Mouse (Mus musculus) neural tube, embryonic 12.5 days (tissue): ENCODE results near the gene Arl15. TPM values are rescaled to one million over a fixed set of nuclear protein-coding genes. Genes with fewer than 3 reads are reported as not detected.

Source experiments
- ATAC-seq: fragments of 200-750 bp; cut with Nextera tagmentation; 2 replicates; pipeline ENCODE4 v1.8.0; 2017; ENCODE audit warnings: low read depth, mild to moderate bottlenecking, moderate TSS enrichment, moderate library complexity; ENCODE audit not compliant: low FRiP score
- H3K27ac ChIP-seq: fragments of 300-500 bp; sonication (generic); 2 replicates; pipeline ENCODE4 v1.5.1; 2016
- H3K27me3 ChIP-seq: fragments of 300-500 bp; sonication (generic); replicated peaks from 2 replicates; pipeline ENCODE4 v1.6.1; 2016; ENCODE audit warnings: mild to moderate bottlenecking
- H3K36me3 ChIP-seq: fragments of 300-500 bp; sonication (generic); 2 replicates; pipeline ENCODE4 v1.6.1; 2016; ENCODE audit warnings: mild to moderate bottlenecking
- H3K4me1 ChIP-seq: fragments of 300-500 bp; sonication (generic); 2 replicates; pipeline ENCODE4 v1.6.1; 2016
- H3K4me2 ChIP-seq: fragments of 300-500 bp; sonication (generic); replicated peaks from 2 replicates; pipeline ENCODE4 v1.6.1; 2016; ENCODE audit warnings: mild to moderate bottlenecking
- H3K4me3 ChIP-seq: fragments of 300-500 bp; sonication (generic); 2 replicates; pipeline ENCODE4 v1.5.1; 2016
- H3K9ac ChIP-seq: fragments of 300-500 bp; sonication (generic); 2 replicates; pipeline ENCODE4 v1.6.1; 2016; ENCODE audit warnings: mild to moderate bottlenecking
- H3K9me3 ChIP-seq: fragments of 300-500 bp; sonication (generic); 2 replicates; pipeline ENCODE4 v1.6.1; 2016; ENCODE audit warnings: mild to moderate bottlenecking
- WGBS: fragments of 180-500 bp; shearing (Covaris S2); methylation state at CpG from one replicate; pipeline ENCODE4 v1.1.7; 2016; 5-methylcytosine and 5-hydroxymethylcytosine counted together
- polyA plus RNA-seq: library from polyadenylated mRNA; unstranded; fragments of >200 nt; fragmentation: Nextera tagmentation; extraction: Ambion mirVana; gene quantifications from 2 replicates; pipeline ENCODE4 v1.2.1, GENCODE M21; 2016

Arl15 gene
- polyA plus RNA-seq, 1 experiment from 2014 or later, result 13.1 TPM

- H3K4me3 ChIP-seq, result no peak overlapping the region
- H3K9ac ChIP-seq, result no peak overlapping the region
- no peak overlapping the region for H3K4me2 ChIP-seq
- H3K36me3 ChIP-seq, result no peaks in the 10 kb centered on the region
- no peaks in the 10 kb centered on the region for H3K27me3 ChIP-seq
- 53% methylated on average over 6 of the region's 6 CpGs for WGBS
- no peak overlapping the region for H3K27ac ChIP-seq
- no peaks in the 10 kb centered on the region for H3K4me1 ChIP-seq
- no peak for ATAC-seq
- H3K9me3 ChIP-seq, result no peaks in the 10 kb centered on the region
Measured at GRCm38 (mm10) chr13:114065012-114065411, 270.7 kb downstream of the Arl15 start.

- H3K27ac ChIP-seq, result no peak overlapping the region
- H3K4me2 ChIP-seq, result no peak overlapping the region
- no peak overlapping the region for H3K9ac ChIP-seq
- no peak for ATAC-seq
- no peaks in the 10 kb centered on the region for H3K36me3 ChIP-seq
- 91% methylated on average over 5 of the region's 5 CpGs for WGBS
- no peaks in the 10 kb centered on the region for H3K4me1 ChIP-seq
- H3K27me3 ChIP-seq, result no peaks in the 10 kb centered on the region
- no peak overlapping the region for H3K4me3 ChIP-seq
- no peaks in the 10 kb centered on the region for H3K9me3 ChIP-seq
Measured at GRCm38 (mm10) chr13:114068421-114068820, 274.1 kb downstream of the Arl15 start.

- Histone ChIP-seq H3K4me1 (no peaks in the 10 kb centered on the region), H3K27ac (no peak overlapping the region), H3K9ac (no peak overlapping the region), H3K9me3 (no peaks in the 10 kb centered on the region), H3K36me3 (no peaks in the 10 kb centered on the region), H3K4me2 (no peak overlapping the region), H3K4me3 (no peak overlapping the region), H3K27me3 (no peaks in the 10 kb centered on the region)
- ATAC-seq, result no peak
- WGBS, result 97% methylated on average over 7 of the region's 7 CpGs
Measured at GRCm38 (mm10) chr13:114071439-114071838, 277.1 kb downstream of the Arl15 start.

- ATAC-seq, result no peak
- no peak overlapping the region for H3K4me3 ChIP-seq
- no peak overlapping the region for H3K4me2 ChIP-seq
- H3K27ac ChIP-seq, result no peak overlapping the region
- WGBS, result 50% methylated on average over 8 of the region's 8 CpGs
- no peaks in the 10 kb centered on the region for H3K27me3 ChIP-seq
- no peaks in the 10 kb centered on the region for H3K4me1 ChIP-seq
- no peaks in the 10 kb centered on the region for H3K9me3 ChIP-seq
- no peak overlapping the region for H3K9ac ChIP-seq
- H3K36me3 ChIP-seq, result no peaks in the 10 kb centered on the region
Measured at GRCm38 (mm10) chr13:114074471-114074870, 280.2 kb downstream of the Arl15 start.

GRCm38 (mm10) chr13:114075724-114076384 is 281.5 kb downstream of the Arl15 start:
- Histone ChIP-seq H3K27ac (no peak overlapping the region), H3K4me2 (no peak overlapping the region), H3K4me3 (no peak overlapping the region), H3K9ac (no peak overlapping the region), H3K36me3 (no peaks in the 10 kb centered on the region), H3K27me3 (no peaks in the 10 kb centered on the region), H3K4me1 (no peaks in the 10 kb centered on the region), H3K9me3 (no peaks in the 10 kb centered on the region)
- 0 out of 2 replicates have a peak, but pooled peaks have one; percentile 35 for ATAC-seq
- 73% methylated on average over 9 of the region's 9 CpGs for WGBS

- H3K9ac ChIP-seq, result no peak overlapping the region
- H3K4me3 ChIP-seq, result no peak overlapping the region
- no peaks in the 10 kb centered on the region for H3K4me1 ChIP-seq
- H3K27me3 ChIP-seq, result no peaks in the 10 kb centered on the region
- ATAC-seq, result no peak
- H3K36me3 ChIP-seq, result no peaks in the 10 kb centered on the region
- no peak overlapping the region for H3K4me2 ChIP-seq
- no peaks in the 10 kb centered on the region for H3K9me3 ChIP-seq
- 88% methylated on average over 9 of the region's 9 CpGs for WGBS
- H3K27ac ChIP-seq, result no peak overlapping the region
Measured at GRCm38 (mm10) chr13:114077181-114077580, 282.9 kb downstream of the Arl15 start.

- 56% methylated on average over 17 of the region's 17 CpGs for WGBS
- H3K36me3 ChIP-seq, result no peaks in the 10 kb centered on the region
- no peak overlapping the region for H3K4me2 ChIP-seq
- H3K4me1 ChIP-seq, result no peaks in the 10 kb centered on the region
- H3K27ac ChIP-seq, result no peak overlapping the region
- no peak overlapping the region for H3K4me3 ChIP-seq
- H3K9ac ChIP-seq, result no peak overlapping the region
- H3K9me3 ChIP-seq, result no peaks in the 10 kb centered on the region
- H3K27me3 ChIP-seq, result no peaks in the 10 kb centered on the region
- no peak for ATAC-seq
Measured at GRCm38 (mm10) chr13:114077584-114078270, 283.4 kb downstream of the Arl15 start.

GRCm38 (mm10) chr13:114078851-114079250 is 284.5 kb downstream of the Arl15 start:
- Histone ChIP-seq H3K27ac (no peak overlapping the region), H3K4me2 (no peak overlapping the region), H3K9me3 (no peaks in the 10 kb centered on the region), H3K36me3 (no peaks in the 10 kb centered on the region), H3K4me3 (no peak overlapping the region), H3K4me1 (no peaks in the 10 kb centered on the region), H3K27me3 (no peaks in the 10 kb centered on the region), H3K9ac (no peak overlapping the region)
- ATAC-seq, result no peak
- 82% methylated on average over 4 of the region's 4 CpGs for WGBS

GRCm38 (mm10) chr13:114079751-114080150 is 285.4 kb downstream of the Arl15 start:
- Histone ChIP-seq H3K4me1 (no peaks in the 10 kb centered on the region), H3K9me3 (no peaks in the 10 kb centered on the region), H3K27ac (no peak overlapping the region), H3K27me3 (no peaks in the 10 kb centered on the region), H3K4me2 (no peak overlapping the region), H3K9ac (no peak overlapping the region), H3K4me3 (no peak overlapping the region), H3K36me3 (no peaks in the 10 kb centered on the region)
- WGBS, result 88% methylated on average over 6 of the region's 6 CpGs
- no peak for ATAC-seq

- Histone ChIP-seq H3K4me3 (no peak overlapping the region), H3K4me2 (no peak overlapping the region), H3K4me1 (no peaks in the 10 kb centered on the region), H3K36me3 (no peaks in the 10 kb centered on the region), H3K9me3 (no peaks in the 10 kb centered on the region), H3K27ac (no peak overlapping the region), H3K9ac (no peak overlapping the region), H3K27me3 (no peaks in the 10 kb centered on the region)
- WGBS, result 94% methylated on average over 8 of the region's 8 CpGs
- no peak for ATAC-seq
Measured at GRCm38 (mm10) chr13:114080491-114080890, 286.2 kb downstream of the Arl15 start.

- H3K27me3 ChIP-seq, result no peaks in the 10 kb centered on the region
- no peaks in the 10 kb centered on the region for H3K36me3 ChIP-seq
- no peak overlapping the region for H3K4me2 ChIP-seq
- no peaks in the 10 kb centered on the region for H3K4me1 ChIP-seq
- 92% methylated on average over 3 of the region's 3 CpGs for WGBS
- H3K27ac ChIP-seq, result no peak overlapping the region
- H3K9me3 ChIP-seq, result no peaks in the 10 kb centered on the region
- H3K4me3 ChIP-seq, result no peak overlapping the region
- ATAC-seq, result no peak
- no peak overlapping the region for H3K9ac ChIP-seq
Measured at GRCm38 (mm10) chr13:114083570-114084138, 289.3 kb downstream of the Arl15 start.

- Histone ChIP-seq H3K9me3 (no peaks in the 10 kb centered on the region), H3K9ac (no peak overlapping the region), H3K4me3 (no peak overlapping the region), H3K36me3 (no peaks in the 10 kb centered on the region), H3K27ac (no peak overlapping the region), H3K4me1 (no peaks in the 10 kb centered on the region), H3K4me2 (no peak overlapping the region), H3K27me3 (no peaks in the 10 kb centered on the region)
- no peak for ATAC-seq
- WGBS, result 82% methylated on average over 8 of the region's 8 CpGs
Measured at GRCm38 (mm10) chr13:114085442-114085841, 291.1 kb downstream of the Arl15 start.
